Mouse (Mus musculus) small intestine, adult 2 months (tissue): ENCODE results near the gene Esrrg. TPM values are rescaled to one million over a fixed set of nuclear protein-coding genes. Genes with fewer than 3 reads are reported as not detected.

Source experiments
- H3K27ac ChIP-seq: fragments of 200-500 bp; 2 replicates; pipeline ENCODE4 v1.5.1; 2012; ENCODE audit warnings: low read depth, low read length, control low read depth, inconsistent platforms; ENCODE audit not compliant: insufficient read depth
- H3K27me3 ChIP-seq: fragments of 200-500 bp; 2 replicates; pipeline ENCODE4 v1.6.1; 2012; ENCODE audit warnings: mild to moderate bottlenecking, moderate library complexity, low read length, inconsistent platforms; ENCODE audit not compliant: control insufficient read depth, insufficient read depth
- H3K36me3 ChIP-seq: fragments of 200-500 bp; 2 replicates; pipeline ENCODE4 v1.6.1; 2012; ENCODE audit warnings: mild to moderate bottlenecking, low read length, control low read depth, inconsistent platforms; ENCODE audit not compliant: control insufficient read depth, insufficient read depth
- H3K4me1 ChIP-seq: fragments of 200-500 bp; 2 replicates; pipeline ENCODE4 v1.6.1; 2012; ENCODE audit warnings: low read length, inconsistent platforms, mixed read lengths; ENCODE audit not compliant: control insufficient read depth, insufficient read depth, insufficient read length
- H3K4me3 ChIP-seq: fragments of 200-500 bp; 2 replicates; pipeline ENCODE4 v1.5.1; 2012; ENCODE audit warnings: low read depth, mild to moderate bottlenecking, control low read depth, inconsistent platforms, low read length, moderate library complexity
- CTCF ChIP-seq: fragments of 200-500 bp; IDR thresholded peaks from 2 replicates; pipeline ENCODE4 v1.5.1; 2012; ENCODE audit warnings: low read depth, mild to moderate bottlenecking, control low read depth, inconsistent platforms, low read length, moderate library complexity, mixed read lengths; ENCODE audit not compliant: insufficient replicate concordance, insufficient read length; ENCODE audit errors: extremely low read depth
- POLR2A ChIP-seq: fragments of 200-500 bp; IDR thresholded peaks from 2 replicates; pipeline ENCODE4 v1.6.1; 2012; ENCODE audit warnings: low read depth, mild to moderate bottlenecking, control low read depth, inconsistent platforms, low read length, moderate library complexity
- WGBS: fragments of 180-500 bp; shearing (Covaris S2); methylation state at CpG from one replicate; pipeline ENCODE4 v1.1.7; 2018; 5-methylcytosine and 5-hydroxymethylcytosine counted together
- polyA plus RNA-seq: library from polyadenylated mRNA; depleted of rRNA; stranded (reverse); fragments of >200 nt; gene quantifications from 2 replicates; pipeline ENCODE4 v1.2.3, GENCODE M21; 2012

Esrrg gene
- polyA plus RNA-seq, 1 experiment = 0.72 TPM

GRCm38 (mm10) chr1:187763821-187764220, 155.2 kb downstream of the Esrrg start:
- TF ChIP-seq POLR2A (no peak), CTCF (no peak)
- H3K36me3 ChIP-seq = no peaks in the 10 kb centered on the region
- 81% methylated on average over 3 of the region's 3 CpGs for WGBS
- no peaks in the 10 kb centered on the region for H3K27me3 ChIP-seq
- H3K27ac ChIP-seq = no peak overlapping the region
- peaks cover 2% of the 10 kb centered on the region; the same call in 1 of the 2 replicates for H3K4me1 ChIP-seq
- H3K4me3 ChIP-seq = no peak overlapping the region

GRCm38 (mm10) chr1:187765577-187765976, 157.0 kb downstream of the Esrrg start:
- 90% methylated on average over 5 of the region's 5 CpGs for WGBS
- H3K4me3 ChIP-seq = no peak overlapping the region
- TF ChIP-seq CTCF = no peak
- no peak for TF ChIP-seq POLR2A
- H3K4me1 ChIP-seq = no peaks in the 10 kb centered on the region
- H3K27me3 ChIP-seq = no peaks in the 10 kb centered on the region
- H3K27ac ChIP-seq = no peak overlapping the region
- H3K36me3 ChIP-seq = no peaks in the 10 kb centered on the region

DNA sequence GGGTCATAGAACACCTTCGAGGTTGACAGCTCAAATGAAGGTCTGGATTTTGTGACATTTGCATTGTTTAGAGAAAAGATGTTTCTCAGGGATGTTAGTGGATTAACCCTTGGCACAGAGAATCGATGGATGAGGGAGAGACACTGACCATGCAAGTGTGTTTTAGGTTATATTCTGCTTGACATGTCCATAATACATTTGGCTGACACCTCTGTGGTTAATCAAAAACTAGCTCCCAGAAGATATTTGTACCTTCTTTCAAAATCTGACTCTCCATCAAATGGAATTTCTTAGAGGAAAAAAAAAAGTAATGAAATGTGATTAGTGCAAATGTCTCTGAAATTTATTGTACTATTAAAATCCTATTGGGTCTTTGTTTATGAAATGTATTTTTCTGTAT, 158.8 kb downstream of the Esrrg start:
- WGBS = 53% methylated on average over 2 of the region's 2 CpGs
- no peak overlapping the region for H3K4me3 ChIP-seq
- H3K4me1 ChIP-seq = no peaks in the 10 kb centered on the region
- TF ChIP-seq POLR2A (no peak), CTCF (no peak)
- H3K36me3 ChIP-seq = no peaks in the 10 kb centered on the region
- H3K27ac ChIP-seq = no peak overlapping the region
- H3K27me3 ChIP-seq = no peaks in the 10 kb centered on the region

DNA sequence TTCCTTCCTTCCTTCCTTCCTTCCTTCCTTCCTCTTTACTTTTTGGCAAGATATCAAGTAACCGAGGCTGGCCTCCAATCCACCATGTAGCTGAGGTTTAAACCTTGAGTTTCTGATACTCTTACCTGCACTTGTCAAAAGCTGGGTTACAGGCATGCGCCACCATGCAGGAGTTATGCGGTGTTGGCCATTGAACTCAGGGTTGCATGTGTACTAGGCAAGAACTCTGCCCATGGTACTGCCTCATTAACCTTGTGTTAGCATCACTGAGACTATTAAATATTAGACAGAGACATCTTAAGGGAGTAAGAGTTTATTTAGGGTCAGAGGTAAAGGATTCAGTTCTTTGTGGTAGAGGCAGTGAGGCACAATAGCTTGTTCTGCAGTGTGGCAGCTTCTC, 161.6 kb downstream of the Esrrg start:
- Histone ChIP-seq H3K4me3 (no peak overlapping the region), H3K4me1 (no peaks in the 10 kb centered on the region), H3K27me3 (no peaks in the 10 kb centered on the region), H3K27ac (no peak overlapping the region), H3K36me3 (no peaks in the 10 kb centered on the region)
- TF ChIP-seq POLR2A (no peak), CTCF (no peak)
- WGBS = 81% methylated on average over 3 of the region's 3 CpGs

DNA sequence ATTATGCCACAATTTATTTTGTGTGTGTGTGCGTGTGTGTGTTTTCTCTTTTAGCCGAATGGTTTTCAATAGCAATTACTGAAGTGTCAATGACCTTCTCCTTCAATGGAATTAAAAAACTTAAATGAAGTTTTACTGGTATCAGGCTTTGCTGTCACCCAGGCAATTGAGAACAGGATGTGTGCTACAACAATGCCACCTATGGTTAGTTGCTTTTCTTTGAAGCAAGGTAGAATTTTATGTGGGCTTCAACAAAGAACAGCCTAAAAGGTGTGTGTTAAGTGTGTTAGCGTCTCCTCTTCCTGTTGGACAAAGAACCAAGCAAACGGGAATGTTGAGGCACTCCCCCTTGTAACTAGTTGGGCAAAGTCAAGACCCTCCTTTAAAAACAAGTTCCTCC, 162.5 kb downstream of the Esrrg start:
- no peaks in the 10 kb centered on the region for H3K4me1 ChIP-seq
- no peaks in the 10 kb centered on the region for H3K36me3 ChIP-seq
- TF ChIP-seq POLR2A = no peak
- TF ChIP-seq CTCF = no peak
- no peak overlapping the region for H3K4me3 ChIP-seq
- 80% methylated on average over 4 of the region's 4 CpGs for WGBS
- H3K27me3 ChIP-seq = no peaks in the 10 kb centered on the region
- H3K27ac ChIP-seq = no peak overlapping the region

DNA sequence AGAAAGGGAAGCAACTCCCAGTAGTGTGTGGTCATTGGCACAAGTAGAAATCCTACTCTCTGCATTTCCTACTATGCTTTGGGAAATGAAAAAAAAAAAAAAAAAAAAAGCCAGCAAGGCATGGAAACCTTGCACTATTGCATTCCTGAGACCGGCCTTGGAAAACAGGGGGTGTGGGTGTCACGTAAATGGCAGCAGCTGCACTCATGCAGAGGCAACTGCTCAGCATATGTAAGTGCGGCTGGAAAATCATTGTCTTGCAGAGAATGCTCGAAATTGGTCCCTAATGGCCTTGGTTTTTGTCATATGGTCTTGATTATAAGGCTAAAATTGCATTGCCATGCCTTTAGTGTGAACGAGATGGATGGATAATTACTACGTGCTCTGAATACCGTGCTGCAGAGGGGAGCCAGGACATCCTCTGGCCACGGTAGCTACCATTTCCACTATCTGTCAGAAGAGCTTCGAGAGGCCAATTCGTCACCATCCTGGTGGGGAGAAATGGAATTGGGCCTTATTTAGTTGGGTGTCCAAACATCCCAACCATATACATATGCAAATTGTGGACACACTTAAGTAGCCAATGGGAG, 171.1 kb downstream of the Esrrg start:
- Histone ChIP-seq H3K36me3 (no peaks in the 10 kb centered on the region), H3K27ac (no peak overlapping the region), H3K4me1 (no peaks in the 10 kb centered on the region), H3K27me3 (no peaks in the 10 kb centered on the region), H3K4me3 (no peak overlapping the region)
- no peak for TF ChIP-seq CTCF
- no peak for TF ChIP-seq POLR2A
- 88% methylated on average over 10 of the region's 10 CpGs for WGBS

- no peaks in the 10 kb centered on the region for H3K36me3 ChIP-seq
- H3K27ac ChIP-seq = no peak overlapping the region
- TF ChIP-seq CTCF (no peak), POLR2A (no peak)
- no peaks in the 10 kb centered on the region for H3K4me1 ChIP-seq
- no peak overlapping the region for H3K4me3 ChIP-seq
- H3K27me3 ChIP-seq = no peaks in the 10 kb centered on the region
- 80% methylated on average over 4 of the region's 4 CpGs for WGBS
Observed at GRCm38 (mm10) chr1:187785226-187785625, 176.6 kb downstream of the Esrrg start.
